Mouse (Mus musculus) midbrain, embryonic 16.5 days (tissue): ENCODE data around the gene Tubg2. TPM values are rescaled to one million over a fixed set of nuclear protein-coding genes. Genes with fewer than 3 reads are reported as not detected.
A peak's percentile ranks its signal among the peaks of the same experiment; 100 is the strongest.

ENCODE experiments used
- ATAC-seq: fragments of 200-750 bp; cut with Nextera tagmentation; 2 replicates; pipeline ENCODE4 v1.8.0; 2017; ENCODE audit warnings: moderate TSS enrichment
- H3K27ac ChIP-seq: fragments of 300-500 bp; sonication (generic); 2 replicates; pipeline ENCODE4 v1.5.1; 2014; ENCODE audit warnings: mild to moderate bottlenecking, low read length, mixed read lengths
- H3K27me3 ChIP-seq: fragments of 300-500 bp; sonication (generic); 2 replicates; pipeline ENCODE4 v1.6.1; 2014; ENCODE audit warnings: low read depth, low read length, mixed read lengths; ENCODE audit not compliant: control insufficient read depth, insufficient read depth
- H3K36me3 ChIP-seq: fragments of 300-500 bp; sonication (generic); 2 replicates; pipeline ENCODE4 v1.6.1; 2014; ENCODE audit warnings: mild to moderate bottlenecking, low read length, moderate library complexity, mixed read lengths; ENCODE audit not compliant: control insufficient read depth, insufficient read depth
- H3K4me1 ChIP-seq: fragments of 300-500 bp; sonication (generic); 2 replicates; pipeline ENCODE4 v1.6.1; 2014; ENCODE audit warnings: mild to moderate bottlenecking, low read length, mixed read lengths; ENCODE audit not compliant: control insufficient read depth, insufficient read depth
- H3K4me2 ChIP-seq: fragments of 300-500 bp; sonication (generic); 2 replicates; pipeline ENCODE4 v1.6.1; 2014; ENCODE audit warnings: mild to moderate bottlenecking, low read length, mixed read lengths
- H3K4me3 ChIP-seq: fragments of 300-500 bp; sonication (generic); 2 replicates; pipeline ENCODE4 v1.5.1; 2014; ENCODE audit warnings: low read depth, mild to moderate bottlenecking, low read length, moderate library complexity, mixed read lengths
- H3K9ac ChIP-seq: fragments of 300-500 bp; sonication (generic); 2 replicates; pipeline ENCODE4 v1.6.1; 2014; ENCODE audit warnings: low read depth, low read length, mixed read lengths
- H3K9me3 ChIP-seq: fragments of 300-500 bp; sonication (generic); replicated peaks from 2 replicates; pipeline ENCODE4 v1.6.1; 2014; ENCODE audit warnings: mild to moderate bottlenecking, low read length, mixed read lengths; ENCODE audit not compliant: control insufficient read depth, poor library complexity, severe bottlenecking
- WGBS: fragments of 180-500 bp; shearing (Covaris S2); extraction: QIAGEN DNeasy Blood & Tissue Kit; methylation state at CpG from one replicate; pipeline ENCODE4 v1.1.7; 2014; 5-methylcytosine and 5-hydroxymethylcytosine counted together
- polyA plus RNA-seq: library from polyadenylated mRNA; unstranded; fragments of >200 nt; fragmentation: Nextera tagmentation; extraction: Ambion mirVana; gene quantifications from 2 replicates; pipeline ENCODE4 v1.2.1, GENCODE M21; 2015

The Tubg2 gene
- polyA plus RNA-seq, result 62.9 and 71.4 TPM in 2 replicates

GRCm38 (mm10) chr11:101155728-101156371 lies at the start of gene Tubg2:
Gene Tubg2, plus strand, starts transcription at chr11:101155907.
- Histone ChIP-seq H3K36me3 (peaks cover 3% of the 10 kb centered on the region), H3K9me3 (no peaks in the 10 kb centered on the region), H3K4me2 (peak within 1 kb of the TSS; percentile 81), H3K27me3 (no peaks in the 10 kb centered on the region; the same call in 1 of the 2 replicates), H3K4me1 (peaks cover 15% of the 10 kb centered on the region), H3K4me3 (peak within 1 kb of the TSS; percentile 54), H3K9ac (peak within 1 kb of the TSS; percentile 86), H3K27ac (peak within 1 kb of the TSS; percentile 95)
- 1% methylated on average over 36 of the region's 36 CpGs for WGBS
- ATAC-seq, result peak; percentile 95

DNA sequence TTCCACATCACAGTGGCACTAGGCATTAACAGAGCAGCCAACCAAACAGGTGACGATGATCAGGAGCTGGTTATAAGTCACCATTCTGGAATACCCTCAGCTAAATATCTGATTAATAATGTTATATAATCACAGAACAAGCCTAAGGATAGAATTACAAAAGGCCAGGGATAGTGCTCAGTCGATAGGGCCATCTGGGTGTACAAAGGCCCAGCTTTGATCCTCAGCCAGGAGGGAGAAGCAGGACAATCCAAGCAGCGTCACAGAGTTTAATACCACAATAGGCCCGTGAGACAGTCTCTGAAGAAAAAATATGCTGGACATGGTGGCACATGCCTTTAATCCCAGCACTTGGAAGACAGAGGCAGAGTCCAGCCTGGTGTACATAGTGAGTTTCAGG lies 46.4 kb upstream of the Tubg2 start:
- no peak overlapping the region for H3K9ac ChIP-seq
- H3K36me3 ChIP-seq, result no peaks in the 10 kb centered on the region
- no peak for ATAC-seq
- no peak overlapping the region for H3K27ac ChIP-seq
- H3K4me2 ChIP-seq, result no peak overlapping the region
- H3K27me3 ChIP-seq, result no peaks in the 10 kb centered on the region
- H3K9me3 ChIP-seq, result no peaks in the 10 kb centered on the region
- no peak overlapping the region for H3K4me3 ChIP-seq
- no peaks in the 10 kb centered on the region for H3K4me1 ChIP-seq
- 51% methylated on average over 4 of the region's 4 CpGs for WGBS

DNA sequence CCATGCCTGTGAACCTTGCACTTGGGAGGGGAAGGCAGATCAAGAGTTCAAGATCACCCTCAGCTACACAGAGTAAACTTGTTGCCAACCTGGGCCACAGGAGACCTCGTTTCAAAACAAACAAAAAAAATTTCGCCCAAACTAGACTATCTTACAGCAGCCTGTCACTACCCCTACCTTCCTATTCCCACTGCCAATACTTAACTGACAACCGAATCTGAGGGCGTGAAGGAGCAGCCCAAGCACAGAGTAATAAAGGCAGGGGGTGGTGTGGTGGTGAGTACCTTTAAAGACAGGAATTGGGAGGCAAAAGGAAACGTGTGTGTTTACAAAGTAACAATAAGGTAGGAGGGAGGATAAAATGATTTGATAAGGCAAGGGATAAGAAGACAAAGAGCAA lies 45.0 kb upstream of the Tubg2 start:
- Histone ChIP-seq H3K4me1 (peaks cover 6% of the 10 kb centered on the region), H3K9ac (no peak overlapping the region), H3K4me3 (no peak overlapping the region), H3K4me2 (no peak overlapping the region), H3K27ac (no peak overlapping the region), H3K27me3 (no peaks in the 10 kb centered on the region), H3K9me3 (no peaks in the 10 kb centered on the region), H3K36me3 (no peaks in the 10 kb centered on the region)
- whole genome bisulfite sequencing, result 68% methylated on average over 5 of the region's 5 CpGs
- ATAC-seq, result no peak

DNA sequence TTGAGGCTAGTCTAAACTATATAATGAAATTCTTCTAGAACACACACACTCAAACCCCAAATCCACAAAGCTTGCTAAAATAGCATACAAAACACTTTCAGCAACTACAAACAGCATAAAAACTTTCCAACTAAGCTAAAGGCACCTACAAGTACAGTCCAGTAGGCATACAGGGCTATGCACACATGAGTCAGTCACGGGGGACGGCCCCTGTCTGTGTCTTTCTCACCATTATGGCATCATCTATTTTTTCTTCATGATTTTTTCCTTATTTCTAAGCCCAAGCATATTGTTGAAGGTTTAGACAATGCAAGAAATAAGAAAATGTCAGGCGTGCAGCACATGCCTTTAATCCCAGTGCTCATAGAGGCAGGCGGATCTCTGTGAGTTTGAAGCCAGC lies 44.5 kb upstream of the Tubg2 start:
- Histone ChIP-seq H3K27ac (no peak overlapping the region), H3K27me3 (no peaks in the 10 kb centered on the region), H3K4me2 (no peak overlapping the region), H3K36me3 (no peaks in the 10 kb centered on the region), H3K9me3 (no peaks in the 10 kb centered on the region), H3K4me3 (no peak overlapping the region), H3K9ac (no peak overlapping the region), H3K4me1 (peaks cover 10% of the 10 kb centered on the region)
- WGBS, result 88% methylated on average over 4 of the region's 4 CpGs
- no peak for ATAC-seq

- no peak for ATAC-seq
- no peaks in the 10 kb centered on the region for H3K36me3 ChIP-seq
- WGBS, result 90% methylated on average over 3 of the region's 3 CpGs
- H3K27ac ChIP-seq, result no peak overlapping the region
- peaks cover 12% of the 10 kb centered on the region for H3K4me1 ChIP-seq
- H3K4me3 ChIP-seq, result no peak overlapping the region
- H3K9me3 ChIP-seq, result no peaks in the 10 kb centered on the region
- no peak overlapping the region for H3K4me2 ChIP-seq
- H3K9ac ChIP-seq, result no peak overlapping the region
- no peaks in the 10 kb centered on the region for H3K27me3 ChIP-seq
Observed at GRCm38 (mm10) chr11:101112186-101112585, 43.5 kb upstream of the Tubg2 start.

DNA sequence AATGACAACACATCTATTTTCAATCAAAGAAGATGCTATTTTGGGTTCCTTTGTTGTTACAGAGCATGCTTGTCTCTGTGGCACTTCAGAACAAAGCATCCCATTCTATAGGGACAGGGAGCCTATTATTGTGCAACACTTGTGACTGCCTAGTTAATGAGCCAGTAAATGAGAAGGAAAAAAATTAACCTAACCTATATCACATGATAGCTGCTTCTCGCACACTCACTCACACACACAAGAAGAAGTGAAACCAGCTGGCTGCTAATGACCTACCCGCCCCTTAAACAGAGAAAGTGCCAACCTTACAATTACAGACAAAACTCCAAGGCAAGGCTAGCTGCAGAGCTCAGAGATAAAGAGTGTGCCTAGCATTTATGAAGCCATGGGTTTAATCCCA lies 40.1 kb upstream of the Tubg2 start:
- WGBS, result 65% methylated on average over 2 of the region's 2 CpGs
- no peak overlapping the region for H3K27ac ChIP-seq
- H3K4me2 ChIP-seq, result no peak overlapping the region
- no peaks in the 10 kb centered on the region for H3K27me3 ChIP-seq
- no peak overlapping the region for H3K9ac ChIP-seq
- no peak overlapping the region for H3K4me3 ChIP-seq
- no peaks in the 10 kb centered on the region for H3K36me3 ChIP-seq
- no peaks in the 10 kb centered on the region for H3K9me3 ChIP-seq
- ATAC-seq, result no peak
- H3K4me1 ChIP-seq, result peaks cover 30% of the 10 kb centered on the region

GRCm38 (mm10) chr11:101118105-101118504 lies 37.6 kb upstream of the Tubg2 start:
- no peak for ATAC-seq
- 51% methylated on average over 4 of the region's 4 CpGs for WGBS
- no peak overlapping the region for H3K27ac ChIP-seq
- no peaks in the 10 kb centered on the region for H3K27me3 ChIP-seq
- H3K36me3 ChIP-seq, result peaks cover 4% of the 10 kb centered on the region; the same call in 1 of the 2 replicates
- H3K9me3 ChIP-seq, result no peaks in the 10 kb centered on the region
- peak overlapping the region; percentile 97 for H3K4me2 ChIP-seq
- H3K4me3 ChIP-seq, result no peak overlapping the region
- peak overlapping the region; percentile 0; the same call in 1 of the 2 replicates for H3K9ac ChIP-seq
- H3K4me1 ChIP-seq, result peaks cover 37% of the 10 kb centered on the region

- ATAC-seq, result peak; percentile 86
- no peaks in the 10 kb centered on the region for H3K9me3 ChIP-seq
- H3K4me2 ChIP-seq, result peak overlapping the region; percentile 97
- peak overlapping the region; percentile 89 for H3K4me3 ChIP-seq
- under 1% methylated on average over 39 of the region's 39 CpGs for WGBS
- peak overlapping the region; percentile 91 for H3K27ac ChIP-seq
- no peaks in the 10 kb centered on the region for H3K27me3 ChIP-seq
- peak overlapping the region; percentile 97 for H3K9ac ChIP-seq
- peaks cover 13% of the 10 kb centered on the region; the same call in 1 of the 2 replicates for H3K36me3 ChIP-seq
- peaks cover 37% of the 10 kb centered on the region for H3K4me1 ChIP-seq
Observed at GRCm38 (mm10) chr11:101119131-101119760, 36.5 kb upstream of the Tubg2 start.
